Mouse (Mus musculus): ENCODE data around the gene Top3a. TPM values are rescaled to one million over a fixed set of nuclear protein-coding genes. Genes with fewer than 3 reads are reported as not detected.

The Top3a gene
- polyA plus RNA-seq, 1 experiment from 2014 or later = 8.3 TPM

Small RNA genes within 50 kb of the gene (microRNA-seq; reads per million reads assigned to microRNA genes)
- gene Mir5100 = 4.8 reads per million, percentile 13 among the genes with 10 or more reads in this experiment

Other genes starting within 250 kb of the Top3a start
- 33.9 and 39.3 TPM in 2 replicates for gene Alkbh5, start 241.0 kb downstream of the Top3a start, polyA plus RNA-seq (2014; fragmentation: Nextera tagmentation; extraction: Ambion mirVana)
- 32.5 and 34.0 TPM in 2 replicates for gene Llgl1, start 77.6 kb downstream of the Top3a start, polyA plus RNA-seq (2014; fragmentation: Nextera tagmentation; extraction: Ambion mirVana)
- 74.7 and 80.1 TPM in 2 replicates for gene Flii, start 50.1 kb downstream of the Top3a start, polyA plus RNA-seq (2014; fragmentation: Nextera tagmentation; extraction: Ambion mirVana)
- 17.0 and 19.0 TPM in 2 replicates for gene Mief2, start 49.0 kb downstream of the Top3a start, polyA plus RNA-seq (2014; fragmentation: Nextera tagmentation; extraction: Ambion mirVana)
- 4.6 and 4.9 TPM in 2 replicates for gene Smcr8, start 159 bp upstream of the Top3a start, polyA plus RNA-seq (2014; fragmentation: Nextera tagmentation; extraction: Ambion mirVana)
- gene Shmt1, start 34.4 kb upstream of the Top3a start, polyA plus RNA-seq (2014; fragmentation: Nextera tagmentation; extraction: Ambion mirVana) = 29.6 and 40.4 TPM in 2 replicates
- gene Dhrs7b, start 53.3 kb upstream of the Top3a start, polyA plus RNA-seq (2014; fragmentation: Nextera tagmentation; extraction: Ambion mirVana) = 27.6 and 30.2 TPM in 2 replicates
- gene Tmem11, start 101.9 kb upstream of the Top3a start, polyA plus RNA-seq (2014; fragmentation: Nextera tagmentation; extraction: Ambion mirVana) = 63.3 and 67.3 TPM in 2 replicates
- 20.4 and 21.1 TPM in 2 replicates for gene Natd1, start 137.4 kb upstream of the Top3a start, polyA plus RNA-seq (2014; fragmentation: Nextera tagmentation; extraction: Ambion mirVana)
- 59.2 and 62.6 TPM in 2 replicates for gene Map2k3, start 154.7 kb upstream of the Top3a start, polyA plus RNA-seq (2014; fragmentation: Nextera tagmentation; extraction: Ambion mirVana)
- 5.4 and 5.8 TPM in 2 replicates for gene Kcnj12, start 245.2 kb upstream of the Top3a start, polyA plus RNA-seq (2014; fragmentation: Nextera tagmentation; extraction: Ambion mirVana)